Mouse (Mus musculus) layer of hippocampus, adult 8-10 months (tissue): ENCODE data around the gene Cdkl1. TPM values are rescaled to one million over a fixed set of nuclear protein-coding genes. Genes with fewer than 3 reads are reported as not detected.
A peak's percentile ranks its signal among the peaks of the same experiment; 100 is the strongest.

ENCODE experiments used
- DNase-seq, 2 experiments: peaks; one replicate each; pipeline ENCODE4 v3.0.0; 2022; ENCODE audit warnings: low spot score in 2 of 2
- total RNA-seq, 4 experiments: library from RNA; stranded (reverse); gene quantifications; 2 replicates each; pipeline ENCODE4 v1.2.4; 2022

Cdkl1 gene
- total RNA-seq, 4 experiments from 2014 or later: 20.1 to 27.1 (median 24.5) TPM

- no peak for DNase-seq
These were observed 7.6 kb downstream of the Cdkl1 start for GRCm38 (mm10) chr12:69783247-69784025.

DNA sequence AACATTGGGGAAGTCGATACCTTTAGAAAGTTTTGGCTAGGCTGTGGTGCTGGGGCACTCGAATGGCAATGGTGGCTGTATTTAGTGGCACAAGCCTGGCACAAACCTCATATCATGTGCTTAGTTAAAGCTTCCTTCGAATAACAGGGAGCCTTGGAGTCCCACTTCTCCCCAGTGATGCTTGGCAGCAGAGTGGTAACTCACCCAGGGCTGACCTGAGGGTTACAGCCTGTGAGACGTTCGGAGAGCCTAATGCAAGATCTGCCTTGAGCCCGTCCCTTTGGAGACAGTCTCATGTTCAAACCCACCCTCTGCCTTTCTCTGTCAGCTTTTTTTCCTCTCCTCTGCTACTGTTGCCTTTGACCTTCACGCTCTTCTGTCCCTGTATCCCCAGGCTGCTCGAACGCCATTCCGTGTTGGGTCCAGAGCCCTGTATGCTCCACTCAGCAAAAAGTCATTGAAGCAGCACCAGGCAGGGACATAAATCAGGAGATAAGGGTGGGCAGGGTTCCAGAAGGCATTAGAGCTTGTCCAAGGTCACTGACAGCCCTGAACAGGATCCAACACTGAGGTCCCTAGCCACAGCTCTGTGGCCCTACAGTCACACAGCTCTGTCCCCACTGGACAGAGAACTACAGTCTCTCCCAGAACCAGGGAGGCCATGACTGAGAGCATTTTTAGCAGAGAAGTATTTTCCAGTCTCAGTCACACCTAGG is 9.0 kb downstream of the Cdkl1 start:
- no peak for DNase-seq

GRCm38 (mm10) chr12:69781480-69781879 is 9.6 kb downstream of the Cdkl1 start:
- no peak for DNase-seq

DNA sequence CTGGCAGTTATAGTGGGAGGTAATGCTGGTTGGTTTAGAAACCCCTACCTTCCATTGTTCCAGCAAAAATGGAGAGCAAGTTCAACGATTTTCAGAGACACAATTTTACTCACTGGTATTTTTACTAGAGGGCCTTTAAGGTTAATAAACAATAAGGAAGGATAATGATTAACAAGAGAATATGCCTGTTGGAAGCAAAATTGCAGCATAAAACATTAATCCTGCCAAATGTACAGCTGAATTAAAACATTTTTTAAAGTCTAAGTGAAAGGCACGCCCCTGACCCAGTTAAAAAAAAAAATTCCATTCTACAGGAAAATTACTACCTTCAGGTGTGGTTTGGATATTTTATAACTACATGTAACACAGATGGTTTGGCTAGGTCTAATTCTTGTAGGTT is 13.1 kb downstream of the Cdkl1 start:
- no peak for DNase-seq

GRCm38 (mm10) chr12:69777341-69777730 is 13.7 kb downstream of the Cdkl1 start:
- DNase-seq: no peak

DNA sequence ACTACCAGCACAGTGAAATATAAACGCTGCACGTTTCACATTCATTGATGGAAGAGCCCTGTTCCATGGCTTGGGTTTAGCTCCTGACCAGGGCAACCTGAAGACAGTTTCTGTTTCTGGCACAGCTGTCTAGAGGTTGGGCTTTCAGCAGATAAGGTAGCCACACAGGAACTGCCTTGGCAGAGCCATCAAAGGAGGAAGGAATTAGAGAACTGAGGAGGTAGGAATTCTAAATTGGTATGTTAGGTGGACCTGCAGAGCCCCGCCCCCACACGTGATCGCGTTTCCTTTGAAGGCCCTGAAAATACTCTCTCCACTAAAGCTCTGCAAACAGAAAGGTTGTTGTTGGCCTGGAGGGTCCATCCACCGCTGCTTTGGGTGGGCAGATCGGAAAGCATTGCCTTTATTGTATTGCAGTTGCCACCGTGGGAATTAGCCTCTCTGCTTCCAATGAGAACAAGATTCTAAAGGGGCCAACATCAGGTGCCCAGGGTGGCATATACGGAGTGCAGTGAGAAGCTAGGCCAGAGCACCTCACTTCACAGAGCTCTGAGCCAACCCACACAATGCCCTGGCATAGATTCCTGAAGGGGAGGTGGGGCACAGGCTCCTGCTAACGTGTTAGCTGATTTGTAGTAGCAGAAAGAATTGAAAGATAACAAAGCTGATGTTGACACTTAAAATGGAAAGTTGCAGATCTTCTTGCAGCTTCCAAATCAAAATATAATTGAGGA is 14.3 kb downstream of the Cdkl1 start:
- no peak for DNase-seq

GRCm38 (mm10) chr12:69768841-69769240 is 22.2 kb downstream of the Cdkl1 start:
- no peak for DNase-seq

- no peak for DNase-seq
These were observed 23.4 kb downstream of the Cdkl1 start for GRCm38 (mm10) chr12:69767476-69768258.

GRCm38 (mm10) chr12:69766185-69766904 is 24.7 kb downstream of the Cdkl1 start:
- no peak for DNase-seq

GRCm38 (mm10) chr12:69765543-69765942 is 25.5 kb downstream of the Cdkl1 start:
- no peak for DNase-seq

- no peak for DNase-seq
These were observed 29.5 kb downstream of the Cdkl1 start for GRCm38 (mm10) chr12:69761603-69762002.

- DNase-seq: no peak
These were observed 30.2 kb downstream of the Cdkl1 start for GRCm38 (mm10) chr12:69760743-69761406.

- no peak for DNase-seq
These were observed 31.1 kb downstream of the Cdkl1 start for GRCm38 (mm10) chr12:69760014-69760413.

- DNase-seq: no peak
These were observed 31.7 kb downstream of the Cdkl1 start for GRCm38 (mm10) chr12:69759267-69759885.

GRCm38 (mm10) chr12:69758221-69759185 is 32.6 kb downstream of the Cdkl1 start:
- DNase-seq: no peak

- DNase-seq: peak; percentile 49 to 73
These were observed 33.5 kb downstream of the Cdkl1 start for GRCm38 (mm10) chr12:69757418-69758141.

DNA sequence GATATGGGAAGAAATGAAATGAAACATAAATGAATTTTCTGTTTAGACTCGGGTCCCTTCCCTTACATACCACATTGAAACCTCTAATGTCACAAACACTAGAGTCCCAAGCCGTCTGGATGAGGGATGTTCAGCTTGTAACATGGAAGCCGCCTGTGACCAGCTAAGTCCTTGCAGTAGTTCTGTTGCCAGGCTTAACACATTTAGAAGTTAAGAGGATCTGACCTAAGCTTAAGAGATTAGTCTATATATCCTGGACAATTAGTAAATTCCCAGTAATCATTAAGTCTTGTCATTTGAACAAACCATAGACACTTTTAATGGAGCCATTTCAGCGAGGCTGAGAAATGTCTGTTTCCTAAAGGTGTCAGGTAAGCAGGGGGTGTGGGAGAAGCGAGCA is 35.1 kb downstream of the Cdkl1 start:
- no peak for DNase-seq

DNA sequence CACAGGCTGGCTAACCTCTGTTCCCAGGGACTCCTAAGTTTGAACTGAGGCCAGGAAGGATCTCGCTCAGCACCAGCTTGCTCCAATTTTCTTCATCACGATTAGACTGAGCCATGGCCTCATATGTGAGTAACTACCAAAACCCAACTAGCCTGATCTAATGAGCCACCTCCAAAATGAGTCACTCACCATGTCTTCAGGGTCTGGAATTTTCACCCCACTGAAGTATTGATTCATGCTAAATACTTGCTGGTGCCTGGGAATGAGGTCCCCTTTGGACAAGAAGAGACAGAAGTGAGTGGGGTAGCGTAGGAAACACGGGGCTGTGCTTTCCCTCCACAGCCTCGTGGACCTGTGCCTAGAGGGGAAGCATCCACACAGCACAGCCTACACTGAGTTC is 37.1 kb downstream of the Cdkl1 start:
- no peak for DNase-seq
